Mouse (Mus musculus): ENCODE measurements at regions not wholly inside any gene's neighbourhood (a gene's known extent, or its start where the extent isn't known, plus 50 kb on each side); places are given as distances from the start of the nearest gene placed in this dataset.

- Histone ChIP-seq H3K36me3 (ENCODE audit: insufficient read depth, low read length) (no peaks in the 10 kb centered on the region), H3K27me3 (ENCODE audit: insufficient read depth, low read length) (no peaks in the 10 kb centered on the region), H3K4me1 (replicated peaks; ENCODE audit: low read depth, low read length) (no peaks in the 10 kb centered on the region), H3K4me3 (replicated peaks; ENCODE audit: low read length) (no peak overlapping the region), H3K9me3 (ENCODE audit: low read length) (no peaks in the 10 kb centered on the region)
- TF ChIP-seq CTCF (conservative IDR thresholded peaks at IDR 0.05; ENCODE audit: low read length) (no peak), POU5F1 (IDR thresholded peaks at IDR 0.05; ENCODE audit: borderline replicate concordance, low read length) (no peak), NANOG (IDR thresholded peaks at IDR 0.05; ENCODE audit: borderline replicate concordance, low read length) (no peak)
Measured at GRCm38 (mm10) chr1:124584620-124585019, 539.3 kb upstream of the Dpp10 start.

Data from E14TG2a.4 (cell line).